Mouse (Mus musculus) CH12.LX (cell line): ENCODE results near the gene Tbc1d2. TPM values are rescaled to one million over a fixed set of nuclear protein-coding genes. Genes with fewer than 3 reads are reported as not detected.
A peak's percentile ranks its signal among the peaks of the same experiment; 100 is the strongest.

Experiments used
- DNase-seq: peaks from one replicate; pipeline ENCODE4 v3.0.0-alpha.2; 2013; ENCODE audit errors: extremely low read depth
- H3K27ac ChIP-seq: 2 replicates; pipeline ENCODE4 v1.5.1; 2012; ENCODE audit warnings: low read depth, mild to moderate bottlenecking, control low read depth, moderate library complexity; ENCODE audit not compliant: insufficient read depth
- H3K27me3 ChIP-seq: replicated peaks from 2 replicates; pipeline ENCODE3; 2012; ENCODE audit warnings: inconsistent platforms
- H3K36me3 ChIP-seq, 2 experiments: replicated peaks in 1 of 2; 2 replicates each; pipeline versions ENCODE3 to v1.6.1; 2012; ENCODE audit warnings: inconsistent platforms in 1 of 2, low read length in 1 of 2, mild to moderate bottlenecking in 1 of 2, mixed read lengths in 1 of 2, moderate library complexity in 1 of 2; ENCODE audit not compliant: control insufficient read depth in 1 of 2, insufficient read depth in 1 of 2
- H3K4me1 ChIP-seq, 2 experiments: 2 replicates each; pipeline ENCODE4 v1.6.1; 2012; ENCODE audit warnings: inconsistent platforms in 1 of 2, moderate library complexity in 1 of 2; ENCODE audit not compliant: insufficient read depth in 2 of 2, control insufficient read depth in 1 of 2
- H3K4me2 ChIP-seq: 2 replicates; pipeline ENCODE4 v1.6.1; 2012; ENCODE audit warnings: low read depth, mild to moderate bottlenecking, control low read depth; ENCODE audit not compliant: poor library complexity, insufficient read depth, severe bottlenecking
- H3K4me3 ChIP-seq, 3 experiments: fragments of 150-350 bp in 1 of 3; sonication (generic) in 1 of 3; replicated peaks in 1 of 3; 2 replicates each; pipeline versions ENCODE3 to v1.5.1; 2011 to 2012; ENCODE audit warnings: low read depth in 2 of 3, low read length in 2 of 3, mild to moderate bottlenecking in 2 of 3, moderate library complexity in 2 of 3, control low read depth in 1 of 3, improper control_type of control experiment in 1 of 3, inconsistent platforms in 1 of 3, mixed read lengths in 1 of 3; ENCODE audit not compliant: poor library complexity in 1 of 3
- H3K79me2 ChIP-seq: replicated peaks from 2 replicates; pipeline ENCODE4 v1.6.1; 2012; ENCODE audit warnings: mild to moderate bottlenecking, moderate library complexity; ENCODE audit not compliant: control insufficient read depth, poor library complexity, insufficient read depth, severe bottlenecking; ENCODE audit errors: extremely low read depth
- H3K9ac ChIP-seq: 2 replicates; pipeline ENCODE4 v1.6.1; 2012; ENCODE audit warnings: low read depth, mild to moderate bottlenecking, control low read depth, moderate library complexity; ENCODE audit not compliant: insufficient read depth
- H3K9me3 ChIP-seq: replicated peaks from 2 replicates; pipeline ENCODE3; 2012; ENCODE audit warnings: low read length, inconsistent platforms, mixed read lengths
- BHLHE40 ChIP-seq: IDR thresholded peaks from 2 replicates; pipeline ENCODE4 v1.6.1; 2011; ENCODE audit warnings: mild to moderate bottlenecking, low read depth, low read length, improper control_type of control experiment
- CHD1 ChIP-seq: IDR thresholded peaks from 2 replicates; pipeline ENCODE4 v1.6.1; 2012; ENCODE audit warnings: low read depth, low read length, improper control_type of control experiment, inconsistent platforms
- CHD2 ChIP-seq: IDR thresholded peaks from 2 replicates; pipeline ENCODE4 v1.6.1; 2011; ENCODE audit warnings: low read length, improper control_type of control experiment
- CTCF ChIP-seq, 2 experiments: IDR thresholded peaks in 1 of 2; conservative IDR thresholded peaks in 1 of 2; 2 replicates each; pipeline ENCODE4 v1.5.1; 2011 to 2012; ENCODE audit warnings: low read depth in 2 of 2, low read length in 2 of 2, improper control_type of control experiment in 1 of 2, inconsistent platforms in 1 of 2, mild to moderate bottlenecking in 1 of 2, moderate library complexity in 1 of 2
- E2F4 ChIP-seq: IDR thresholded peaks from 2 replicates; pipeline ENCODE4 v1.6.1; 2011; ENCODE audit warnings: low read depth, low read length, improper control_type of control experiment; ENCODE audit not compliant: insufficient replicate concordance
- ELF1 ChIP-seq: IDR thresholded peaks from 2 replicates; pipeline ENCODE4 v1.6.1; 2014; ENCODE audit warnings: low read depth, mild to moderate bottlenecking, inconsistent platforms, low read length, improper control_type of control experiment
- EP300 ChIP-seq: IDR thresholded peaks from 2 replicates; pipeline ENCODE4 v1.6.1; 2011; ENCODE audit warnings: low read length, improper control_type of control experiment
- ETS1 ChIP-seq: conservative IDR thresholded peaks from 2 replicates; pipeline ENCODE4 v1.6.1; 2012; ENCODE audit warnings: low read depth, mild to moderate bottlenecking, inconsistent platforms, low read length, improper control_type of control experiment, moderate library complexity
- GABPA ChIP-seq: IDR thresholded peaks from 2 replicates; pipeline ENCODE4 v1.6.1; 2012; ENCODE audit warnings: low read depth, low read length, improper control_type of control experiment, inconsistent platforms; ENCODE audit not compliant: insufficient replicate concordance
- HCFC1 ChIP-seq: IDR thresholded peaks from 2 replicates; pipeline ENCODE4 v1.6.1; 2012; ENCODE audit warnings: low read depth, mild to moderate bottlenecking, inconsistent platforms, low read length, improper control_type of control experiment
- IRF4 ChIP-seq: IDR thresholded peaks from 2 replicates; pipeline ENCODE4 v1.6.1; 2014; ENCODE audit warnings: low read depth, mild to moderate bottlenecking, inconsistent platforms, low read length, improper control_type of control experiment
- JUN ChIP-seq: IDR thresholded peaks from 2 replicates; pipeline ENCODE4 v1.6.1; 2011; ENCODE audit warnings: low read depth, mild to moderate bottlenecking, low read length, improper control_type of control experiment, moderate library complexity; ENCODE audit not compliant: insufficient read depth
- KAT2A ChIP-seq: IDR thresholded peaks from 2 replicates; pipeline ENCODE4 v1.6.1; 2012; ENCODE audit warnings: low read length, improper control_type of control experiment, inconsistent platforms; ENCODE audit not compliant: insufficient replicate concordance
- MAFK ChIP-seq: IDR thresholded peaks from 2 replicates; pipeline ENCODE4 v1.6.1; 2011; ENCODE audit warnings: low read length, improper control_type of control experiment; ENCODE audit not compliant: insufficient replicate concordance
- MAX ChIP-seq: IDR thresholded peaks from 2 replicates; pipeline ENCODE4 v1.6.1; 2011; ENCODE audit warnings: low read length, improper control_type of control experiment
- MAZ ChIP-seq: IDR thresholded peaks from 2 replicates; pipeline ENCODE4 v1.6.1; 2012; ENCODE audit warnings: low read depth, mild to moderate bottlenecking, inconsistent platforms, low read length, improper control_type of control experiment, moderate library complexity
- MEF2A ChIP-seq: IDR thresholded peaks from 2 replicates; pipeline ENCODE4 v1.6.1; 2014; ENCODE audit warnings: low read depth, mild to moderate bottlenecking, inconsistent platforms, low read length, improper control_type of control experiment, borderline replicate concordance
- MXI1 ChIP-seq: IDR thresholded peaks from 2 replicates; pipeline ENCODE4 v1.6.1; 2011; ENCODE audit warnings: mild to moderate bottlenecking, low read depth, low read length, improper control_type of control experiment
- MYC ChIP-seq: IDR thresholded peaks from 2 replicates; pipeline ENCODE4 v1.6.1; 2011; ENCODE audit warnings: low read depth, mild to moderate bottlenecking, improper control_type of control experiment, low read length
- NELFE ChIP-seq: IDR thresholded peaks from 2 replicates; pipeline ENCODE4 v1.6.1; 2011; ENCODE audit warnings: low read depth, low read length, improper control_type of control experiment
- PAX5 ChIP-seq: IDR thresholded peaks from 2 replicates; pipeline ENCODE4 v1.6.1; 2012; ENCODE audit warnings: low read length, inconsistent platforms, mixed read lengths
- POLR2A ChIP-seq: IDR thresholded peaks from 2 replicates; pipeline ENCODE4 v1.6.1; 2011; ENCODE audit warnings: low read depth, mild to moderate bottlenecking, improper control_type of control experiment, low read length
- POLR2AphosphoS2 ChIP-seq: IDR thresholded peaks from 2 replicates; pipeline ENCODE4 v1.6.1; 2011; ENCODE audit warnings: low read depth, low read length, improper control_type of control experiment
- RAD21 ChIP-seq: IDR thresholded peaks from 2 replicates; pipeline ENCODE4 v1.6.1; 2011; ENCODE audit warnings: low read depth, mild to moderate bottlenecking, low read length, improper control_type of control experiment, moderate library complexity
- SIN3A ChIP-seq: IDR thresholded peaks from 2 replicates; pipeline ENCODE4 v1.6.1; 2012; ENCODE audit warnings: low read length, improper control_type of control experiment, inconsistent platforms
- SMC3 ChIP-seq: IDR thresholded peaks from 2 replicates; pipeline ENCODE4 v1.6.1; 2011; ENCODE audit warnings: low read depth, low read length, improper control_type of control experiment
- TCF12 ChIP-seq: IDR thresholded peaks from 2 replicates; pipeline ENCODE4 v1.6.1; 2014; ENCODE audit warnings: low read depth, mild to moderate bottlenecking, inconsistent platforms, low read length, improper control_type of control experiment
- UBTF ChIP-seq: IDR thresholded peaks from 2 replicates; pipeline ENCODE4 v1.6.1; 2012; ENCODE audit warnings: low read depth, mild to moderate bottlenecking, inconsistent platforms, low read length, improper control_type of control experiment, moderate library complexity
- USF1 ChIP-seq: IDR thresholded peaks from 2 replicates; pipeline ENCODE4 v1.6.1; 2014; ENCODE audit warnings: low read depth, mild to moderate bottlenecking, inconsistent platforms, low read length, improper control_type of control experiment
- USF2 ChIP-seq: conservative IDR thresholded peaks from 2 replicates; pipeline ENCODE4 v1.6.1; 2011; ENCODE audit warnings: low read depth, low read length, improper control_type of control experiment
- ZC3H11A ChIP-seq: IDR thresholded peaks from 2 replicates; pipeline ENCODE4 v1.6.1; 2012; ENCODE audit warnings: low read depth, mild to moderate bottlenecking, inconsistent platforms, low read length, improper control_type of control experiment
- ZKSCAN1 ChIP-seq: IDR thresholded peaks from 2 replicates; pipeline ENCODE4 v1.6.1; 2012; ENCODE audit warnings: low read depth, inconsistent platforms, low read length, improper control_type of control experiment, borderline replicate concordance
- ZMIZ1 ChIP-seq: IDR thresholded peaks from 2 replicates; pipeline ENCODE4 v1.6.1; 2012; ENCODE audit warnings: low read depth, mild to moderate bottlenecking, inconsistent platforms, low read length, improper control_type of control experiment
- ZNF384 ChIP-seq: IDR thresholded peaks from 2 replicates; pipeline ENCODE4 v1.6.1; 2012; ENCODE audit warnings: low read depth, low read length, improper control_type of control experiment, inconsistent platforms
- dilution Hi-C: fragments of 300-500 bp; cut with MboI; formaldehyde crosslinking; loops from 2 replicates; pipeline ENCODE4 v1.14.3; 2020; ENCODE audit warnings: low sequenced_read_pairs; ENCODE audit not compliant: extremely low pct_unique_long_range_greater_than_20kb, extremely low pct_ligation_motif_present
- in situ Hi-C: fragments of 300-500 bp; cut with MboI; formaldehyde crosslinking; loops from 3 replicates; pipeline ENCODE4 v1.14.3; 2019; ENCODE audit warnings: low sequenced_read_pairs, low pct_ligation_motif_present, low pct_unique_long_range_greater_than_20kb, mixed read lengths
- polyA plus RNA-seq: library from polyadenylated mRNA; unstranded; fragments of >175 nt; gene quantifications from 2 replicates; pipeline ENCODE4 v1.2.1, GENCODE M21; 2012; ENCODE audit warnings: low read depth; ENCODE audit not compliant: insufficient read length
- total RNA-seq, 2 experiments: library from RNA; depleted of rRNA; stranded (reverse); fragments of 300-350 nt in 1 of 2; fragments of >200 nt in 1 of 2; gene quantifications; 2 replicates each; pipeline ENCODE4 v1.2.3; 2012 to 2014

Gene Tbc1d2
- total and polyA plus RNA-seq, 3 experiments = 0.12 to 1.1 (median 0.29) TPM

DNA sequence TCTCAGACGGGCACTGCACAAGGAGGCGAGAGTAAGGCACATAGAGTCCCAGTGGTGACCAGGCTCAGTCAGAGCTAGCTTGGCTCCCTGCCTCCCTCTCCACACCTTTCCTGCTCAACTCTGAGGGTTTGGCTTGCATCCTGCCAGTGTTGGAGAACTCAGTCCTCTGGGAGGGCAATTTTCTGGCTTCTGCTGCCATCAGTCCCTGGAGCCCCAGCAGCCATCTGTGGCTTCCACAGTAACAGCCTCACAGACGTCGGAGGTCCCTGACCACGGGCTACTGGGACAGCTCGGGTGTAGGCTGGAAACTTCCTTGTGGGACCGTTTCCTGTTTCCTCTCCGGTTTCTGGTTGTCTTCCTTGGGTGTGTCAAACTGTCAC lies 64.2 kb downstream of the Tbc1d2 start (continued):
- TF ChIP-seq ETS1 (no peak), MYC (no peak), SMC3 (0 out of 2 replicates have a peak, but pooled peaks have one; percentile 1), MAFK (no peak), ZNF384 (no peak), KAT2A (no peak), E2F4 (no peak), POLR2A (no peak; the same call in 1 of the 2 replicates), HCFC1 (no peak), ZKSCAN1 (no peak), NELFE (no peak), TCF12 (peak; percentile 11; the same call in 1 of the 2 replicates), RAD21 (no peak), MAZ (no peak), ELF1 (no peak), JUN (no peak), PAX5 (no peak)
- TF ChIP-seq, all 38 proteins: peak for 5

DNA sequence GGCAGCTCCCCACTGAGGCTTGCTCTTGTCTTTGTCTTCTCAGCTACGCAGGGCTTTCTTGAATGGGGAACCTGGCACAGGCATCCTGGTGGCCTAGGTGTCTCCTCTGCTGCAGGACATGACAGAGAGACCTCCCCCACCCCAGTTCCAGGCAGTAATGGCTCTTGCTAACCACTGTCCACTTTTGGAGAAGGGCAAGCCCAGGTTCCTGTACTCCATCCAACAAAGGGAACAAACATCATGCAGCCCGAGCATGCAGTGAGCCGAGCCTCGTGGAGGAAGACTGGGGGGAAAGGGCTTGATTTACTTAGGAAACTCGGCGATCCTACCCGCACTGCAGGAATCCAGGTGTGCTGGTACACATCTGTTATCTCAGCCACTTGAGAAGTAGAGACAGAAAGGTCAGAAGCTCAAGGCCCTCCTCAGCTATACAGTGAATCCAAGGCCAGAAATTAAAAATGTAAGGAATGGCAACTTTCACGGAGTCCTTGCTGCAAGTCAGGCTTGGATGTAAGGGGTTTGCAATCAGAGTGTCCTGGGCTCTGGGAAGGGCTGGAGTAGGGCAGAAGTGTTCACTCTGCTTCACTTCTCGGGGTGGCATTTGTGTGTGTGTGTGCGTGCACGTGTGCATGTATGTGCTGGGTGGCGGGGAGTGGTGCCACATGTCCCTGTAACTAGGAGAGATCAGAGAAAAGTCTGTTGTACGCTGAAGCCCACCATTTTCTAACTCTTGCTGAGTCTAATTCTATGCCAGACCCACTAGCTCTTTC lies 64.8 kb downstream of the Tbc1d2 start:
- Histone ChIP-seq H3K9ac (peak overlapping the region; percentile 68), H3K79me2 (peaks cover 52% of the 10 kb centered on the region), H3K4me1 (peaks cover 41 to 68% of the 10 kb centered on the region in 2 experiments), H3K36me3 (peaks cover 38 to 41% of the 10 kb centered on the region in 2 experiments), H3K4me2 (peak overlapping the region; percentile 60), H3K27ac (peak overlapping the region; percentile 99), H3K4me3 (peak overlapping the region in 1 of 3 experiments; percentile 25), H3K9me3 (no peaks in the 10 kb centered on the region), H3K27me3 (no peaks in the 10 kb centered on the region)
- in situ Hi-C loops = loop anchor here (5.0 kb wide), 1 partner anchor 38 kb away; no protein-coding TSS in a partner anchor
- dilution Hi-C loops = no loop called here
- no peak for DNase-seq
- TF ChIP-seq MEF2A (no peak), ETS1 (no peak), HCFC1 (no peak), GABPA (no peak), RAD21 (no peak), POLR2A (no peak), E2F4 (no peak), SMC3 (0 out of 2 replicates have a peak, but pooled peaks have one; percentile 4), MXI1 (no peak), CHD1 (no peak), USF2 (no peak), ZKSCAN1 (no peak), PAX5 (no peak), MAFK (no peak), ZC3H11A (no peak), USF1 (no peak), UBTF (0 out of 2 replicates have a peak, but pooled peaks have one; percentile 48), ZMIZ1 (no peak), IRF4 (no peak), SIN3A (no peak), MAZ (no peak), TCF12 (no peak), CHD2 (peak; percentile 29; the same call in 1 of the 2 replicates), MAX (0 out of 2 replicates have a peak, but pooled peaks have one; percentile 14), BHLHE40 (peak; percentile 51), POLR2AphosphoS2 (no peak), KAT2A (no peak), CTCF (conservative IDR thresholded peaks at IDR 0.05 in 1 of 2, IDR thresholded peaks at IDR 0.05 in 1 of 2; ENCODE audit: low read depth in 2 of 2, low read length in 2 of 2) (no peak), EP300 (no peak), JUN (no peak)
